In the genomic region with DNA sequence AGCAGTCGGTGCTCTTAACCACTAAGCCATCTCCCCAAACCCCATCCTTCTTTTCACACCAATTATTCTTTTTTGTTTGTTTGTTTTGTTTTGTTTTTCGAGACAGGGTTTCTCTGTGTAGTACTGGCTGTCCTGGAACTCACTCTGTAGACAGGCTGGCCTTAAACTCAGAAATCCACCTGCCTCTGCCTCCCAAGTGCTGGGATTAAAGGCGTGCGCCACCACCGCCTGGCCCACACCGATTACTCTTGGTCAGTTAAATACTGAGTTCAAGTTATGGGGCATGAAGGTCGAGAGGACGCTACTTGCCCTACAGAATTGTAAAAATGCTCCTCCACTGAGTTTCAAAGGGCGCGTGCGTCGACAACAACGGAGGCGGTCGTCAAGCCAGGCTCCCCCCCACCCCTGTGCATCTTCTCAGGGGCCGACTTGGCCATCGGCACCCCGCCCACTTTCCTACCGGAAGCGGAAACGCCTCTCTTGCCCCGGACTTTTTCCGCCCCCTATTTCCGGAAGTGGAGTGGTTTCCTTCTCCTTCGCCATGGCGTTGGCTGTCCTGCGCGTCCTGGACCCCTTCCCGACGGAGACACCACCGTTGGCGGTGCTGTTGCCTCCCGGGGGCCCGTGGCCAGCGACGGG, we compare ENCODE assay signal across 8 mouse cellular contexts. TPM values are rescaled to one million over a fixed set of nuclear protein-coding genes. Genes with fewer than 3 reads are reported as not detected.
DNase-seq lines count a peak whose midpoint lies in the region; ATAC-seq lines count a peak whose summit lies in the region.

A gene (plus strand): TSS at position 505 of the 639 bp plus-strand sequence.

- peaks cover 3% of the 10 kb centered on the region for H3K27me3 ChIP-seq in megakaryocyte, embryonic 14.5 days (replicated peaks)

- H3K4me3 ChIP-seq in megakaryocyte, embryonic 14.5 days (replicated peaks): peak within 1 kb of the TSS; percentile 97

- peaks cover 7% of the 10 kb centered on the region for H3K9me3 ChIP-seq in megakaryocyte, embryonic 14.5 days

- H3K4me1 ChIP-seq in megakaryocyte, embryonic 14.5 days: peaks cover 27% of the 10 kb centered on the region

- peak; percentile 97 for DNase-seq in ZHBTc4 (ENCODE audit: low read depth, low spot score)
- DNase-seq in gastrocnemius, adult 8-10 months (ENCODE audit: low spot score in 2 of 2): peak; percentile 88 to 89
- DNase-seq in hindlimb bud, embryonic 11.5 days (ENCODE audit: extremely low spot score, low read depth, low spot score): peak; percentile 73
- peak; percentile 74 to 91 for DNase-seq in left cerebral cortex, adult 8-10 months (ENCODE audit: low spot score in 2 of 2)
- peak; percentile 96 for DNase-seq in right cerebral cortex, postnatal 10 days (ENCODE audit: low spot score in 2 of 2)
- peak; percentile 89 for DNase-seq in urinary bladder, postnatal 25 days (ENCODE audit: low spot score)

- ATAC-seq in common myeloid progenitor, adult 5-6 weeks (replicated peaks; ENCODE audit: low read depth, poor library complexity, severe bottlenecking): peak; percentile 94

- peaks cover 27% of the 10 kb centered on the region for H3K36me3 ChIP-seq in megakaryocyte, embryonic 14.5 days (replicated peaks; ENCODE audit: low read length)

RNA-seq across cellular contexts. Expression of the gene that starts here (rescaled TPM):
- total RNA-seq in common myeloid progenitor, adult 5-6 weeks (2017): 10.3 and 17.7 TPM in 2 replicates
- total RNA-seq in gastrocnemius, adult 8-10 months (2022): 10 to 100 TPM; 12.9 to 18.6 (median 16.0) TPM
- total RNA-seq in left cerebral cortex, adult 8-10 months (2022): 10 to 100 TPM; 43.0 to 46.5 (median 45.4) TPM
- 17.1 and 19.8 TPM in 2 replicates for polyA plus RNA-seq in megakaryocyte, embryonic 14.5 days (2012; ENCODE audit: insufficient read depth, low replicate concordance)

Comparison
In these comparisons a context has a peak if more than half of its experiments do, and no peak if none do; other contexts are left out.
1. Peak in every context shown above with its lines: DNase-seq, ATAC-seq and H3K4me3 ChIP-seq.